Mouse (Mus musculus) limb, embryonic 14.5 days (tissue): ENCODE results near the gene Ier3. TPM values are rescaled to one million over a fixed set of nuclear protein-coding genes. Genes with fewer than 3 reads are reported as not detected.
A peak's percentile ranks its signal among the peaks of the same experiment; 100 is the strongest.

ENCODE experiments used
- ATAC-seq: fragments of 200-750 bp; cut with Nextera tagmentation; 2 replicates; pipeline ENCODE4 v1.8.0; 2017; ENCODE audit warnings: low read depth, moderate number of reproducible peaks, moderate TSS enrichment; ENCODE audit not compliant: low FRiP score
- DNase-seq: peaks from one replicate; pipeline ENCODE4 v3.0.0-alpha.2; 2015; ENCODE audit warnings: low spot score
- H3K27ac ChIP-seq: fragments of 300-500 bp; sonication (generic); replicated peaks from 2 replicates; pipeline ENCODE4 v1.5.1; 2014; ENCODE audit warnings: low read depth, mild to moderate bottlenecking, low read length, moderate library complexity, mixed read lengths
- H3K27me3 ChIP-seq: fragments of 300-500 bp; sonication (generic); 2 replicates; pipeline ENCODE4 v1.6.1; 2014; ENCODE audit warnings: low read length, mixed read lengths; ENCODE audit not compliant: control insufficient read depth, insufficient read depth
- H3K36me3 ChIP-seq: fragments of 300-500 bp; sonication (generic); 2 replicates; pipeline ENCODE4 v1.6.1; 2014; ENCODE audit warnings: mild to moderate bottlenecking, low read length, moderate library complexity, mixed read lengths; ENCODE audit not compliant: control insufficient read depth, insufficient read depth
- H3K4me1 ChIP-seq: fragments of 300-500 bp; sonication (generic); 2 replicates; pipeline ENCODE4 v1.6.1; 2014; ENCODE audit warnings: antibody characterized with exemption, low read length, mixed read lengths; ENCODE audit not compliant: control insufficient read depth, insufficient read depth
- H3K4me2 ChIP-seq: fragments of 300-500 bp; sonication (generic); replicated peaks from 2 replicates; pipeline ENCODE4 v1.6.1; 2014; ENCODE audit warnings: low read depth, mild to moderate bottlenecking, low read length, moderate library complexity; ENCODE audit not compliant: severe bottlenecking
- H3K4me3 ChIP-seq: fragments of 300-500 bp; sonication (generic); replicated peaks from 2 replicates; pipeline ENCODE4 v1.5.1; 2014; ENCODE audit warnings: low read length
- H3K9ac ChIP-seq: fragments of 300-500 bp; sonication (generic); 2 replicates; pipeline ENCODE4 v1.6.1; 2014; ENCODE audit warnings: mild to moderate bottlenecking, low read depth, low read length, moderate library complexity; ENCODE audit not compliant: severe bottlenecking
- H3K9me3 ChIP-seq: fragments of 300-500 bp; sonication (generic); 2 replicates; pipeline ENCODE4 v1.6.1; 2016; ENCODE audit warnings: low read length; ENCODE audit not compliant: control insufficient read depth
- POLR2A ChIP-seq: fragments of 200-500 bp; IDR thresholded peaks from 2 replicates; pipeline ENCODE4 v1.8.0; 2012; ENCODE audit warnings: inconsistent platforms, mild to moderate bottlenecking, moderate library complexity, borderline replicate concordance; ENCODE audit not compliant: insufficient read depth, insufficient read length; ENCODE audit errors: extremely low read depth
- WGBS: fragments of 180-500 bp; shearing (Covaris S2); extraction: QIAGEN DNeasy Blood & Tissue Kit; methylation state at CpG from one replicate; pipeline ENCODE4 v1.1.7; 2014; 5-methylcytosine and 5-hydroxymethylcytosine counted together
- polyA plus RNA-seq, 2 experiments: library from polyadenylated mRNA; depleted of rRNA in 1 of 2; stranded (reverse) in 1 of 2; unstranded in 1 of 2; fragments of >200 nt; fragmentation: Nextera tagmentation in 1 of 2; extraction: Ambion mirVana in 1 of 2; gene quantifications; 2 replicates each; pipeline versions ENCODE4 v1.2.1 to v1.2.3; 2012 to 2014

The Ier3 gene
- polyA plus RNA-seq, 2 experiments = 8.8 to 10.8 TPM

GRCm38 (mm10) chr17:35812307-35812706 is 9.2 kb upstream of the Ier3 start:
- Histone ChIP-seq H3K27ac (peak overlapping the region; percentile 75; the same call in 1 of the 2 replicates), H3K9ac (no peak overlapping the region), H3K27me3 (no peaks in the 10 kb centered on the region), H3K36me3 (no peaks in the 10 kb centered on the region), H3K9me3 (no peaks in the 10 kb centered on the region), H3K4me1 (peaks cover 27% of the 10 kb centered on the region), H3K4me3 (no peak overlapping the region), H3K4me2 (no peak overlapping the region)
- DNase-seq (no peak), ATAC-seq (no peak)
- 81% methylated on average over 5 of the region's 5 CpGs for WGBS
- no peak for TF ChIP-seq POLR2A

- H3K4me1 ChIP-seq = peaks cover 27% of the 10 kb centered on the region
- H3K4me2 ChIP-seq = no peak overlapping the region
- WGBS = 61% methylated on average over 6 of the region's 6 CpGs
These were observed 8.7 kb upstream of the Ier3 start for GRCm38 (mm10) chr17:35812736-35813135.

GRCm38 (mm10) chr17:35813245-35813647 is 8.2 kb upstream of the Ier3 start:
- peak; percentile 84 for ATAC-seq
- Histone ChIP-seq H3K9ac (peak overlapping the region; percentile 14; the same call in 1 of the 2 replicates), H3K36me3 (no peaks in the 10 kb centered on the region), H3K9me3 (no peaks in the 10 kb centered on the region), H3K4me3 (no peak overlapping the region), H3K27ac (peak overlapping the region; percentile 75), H3K4me1 (peaks cover 27% of the 10 kb centered on the region), H3K4me2 (no peak overlapping the region), H3K27me3 (no peaks in the 10 kb centered on the region)
- DNase-seq = peak; percentile 94
- TF ChIP-seq POLR2A = no peak
- WGBS = 17% methylated on average over 7 of the region's 7 CpGs

More at GRCm38 (mm10) chr17:35812736-35813135, 8.7 kb upstream of the Ier3 start:
- H3K27me3 ChIP-seq = no peaks in the 10 kb centered on the region
- H3K36me3 ChIP-seq = no peaks in the 10 kb centered on the region
- H3K9me3 ChIP-seq = no peaks in the 10 kb centered on the region
- no peak overlapping the region for H3K9ac ChIP-seq
- no peak overlapping the region for H3K4me3 ChIP-seq
- ATAC-seq (no peak; the same call in 1 of the 2 replicates), DNase-seq (no peak)
- TF ChIP-seq POLR2A = no peak
- peak overlapping the region; percentile 75 for H3K27ac ChIP-seq

- WGBS = 63% methylated on average over 7 of the region's 7 CpGs
- Histone ChIP-seq H3K9ac (peak overlapping the region; percentile 14; the same call in 1 of the 2 replicates), H3K9me3 (no peaks in the 10 kb centered on the region), H3K4me2 (no peak overlapping the region), H3K27ac (peak overlapping the region; percentile 75), H3K4me3 (no peak overlapping the region), H3K27me3 (no peaks in the 10 kb centered on the region), H3K36me3 (no peaks in the 10 kb centered on the region), H3K4me1 (peaks cover 27% of the 10 kb centered on the region)
- ATAC-seq (no peak), DNase-seq (no peak)
- TF ChIP-seq POLR2A = no peak
These were observed 7.8 kb upstream of the Ier3 start for GRCm38 (mm10) chr17:35813653-35814052.

- Histone ChIP-seq H3K4me2 (no peak overlapping the region), H3K4me1 (peaks cover 27% of the 10 kb centered on the region), H3K9me3 (no peaks in the 10 kb centered on the region), H3K36me3 (no peaks in the 10 kb centered on the region), H3K9ac (no peak overlapping the region), H3K27ac (no peak overlapping the region), H3K27me3 (no peaks in the 10 kb centered on the region), H3K4me3 (no peak overlapping the region)
- ATAC-seq (no peak), DNase-seq (no peak)
- 49% methylated on average over 6 of the region's 6 CpGs for WGBS
- TF ChIP-seq POLR2A = no peak
These were observed 6.8 kb upstream of the Ier3 start for GRCm38 (mm10) chr17:35814678-35815077.

- peaks cover 28% of the 10 kb centered on the region for H3K4me1 ChIP-seq
- no peak overlapping the region for H3K4me3 ChIP-seq
- 41% methylated on average over 7 of the region's 7 CpGs for whole genome bisulfite sequencing
- H3K9ac ChIP-seq = no peak overlapping the region
- H3K27me3 ChIP-seq = no peaks in the 10 kb centered on the region
- H3K36me3 ChIP-seq = no peaks in the 10 kb centered on the region
- no peak overlapping the region for H3K27ac ChIP-seq
- DNase-seq = no peak
- TF ChIP-seq POLR2A = no peak
- H3K9me3 ChIP-seq = no peaks in the 10 kb centered on the region
- no peak for ATAC-seq
- no peak overlapping the region for H3K4me2 ChIP-seq
These were observed 5.6 kb upstream of the Ier3 start for GRCm38 (mm10) chr17:35815836-35816235.
